Mouse (Mus musculus) MEL (cell line): ENCODE results near the gene Nuak2. TPM values are rescaled to one million over a fixed set of nuclear protein-coding genes. Genes with fewer than 3 reads are reported as not detected.

Experiments used
- DNase-seq: peaks from one replicate; pipeline ENCODE4 v3.0.0; 2011; ENCODE audit warnings: low read depth, low spot score
- H3K27ac ChIP-seq: 2 replicates; pipeline ENCODE4 v1.5.1; 2012; ENCODE audit warnings: low read depth, mild to moderate bottlenecking, control low read depth, low read length, moderate library complexity; ENCODE audit not compliant: control insufficient read depth
- H3K27me3 ChIP-seq, 2 experiments: fragments of 150-350 bp in 1 of 2; sonication (generic) in 1 of 2; 2 replicates each; pipeline ENCODE4 v1.6.1; 2012; ENCODE audit warnings: low read length in 2 of 2, mild to moderate bottlenecking in 2 of 2, improper control_type of control experiment in 1 of 2, moderate library complexity in 1 of 2; ENCODE audit not compliant: insufficient read depth in 2 of 2, control insufficient read depth in 1 of 2
- H3K36me3 ChIP-seq, 2 experiments: 2 replicates each; pipeline ENCODE4 v1.6.1; 2012 to 2014; ENCODE audit warnings: low read length in 2 of 2, improper control_type of control experiment in 1 of 2, inconsistent platforms in 1 of 2, mild to moderate bottlenecking in 1 of 2; ENCODE audit not compliant: insufficient read depth in 2 of 2, control insufficient read depth in 1 of 2
- H3K4me1 ChIP-seq, 2 experiments: fragments of 150-350 bp in 1 of 2; sonication (generic) in 1 of 2; 2 replicates each; pipeline ENCODE4 v1.6.1; 2012; ENCODE audit warnings: low read length in 2 of 2, improper control_type of control experiment in 1 of 2, mild to moderate bottlenecking in 1 of 2; ENCODE audit not compliant: insufficient read depth in 2 of 2, control insufficient read depth in 1 of 2
- H3K4me3 ChIP-seq, 2 experiments: fragments of 150-350 bp in 1 of 2; sonication (generic) in 1 of 2; 2 replicates each; pipeline ENCODE4 v1.5.1; 2012; ENCODE audit warnings: low read depth in 2 of 2, low read length in 2 of 2, mild to moderate bottlenecking in 2 of 2, moderate library complexity in 2 of 2, control low read depth in 1 of 2, improper control_type of control experiment in 1 of 2; ENCODE audit not compliant: control insufficient read depth in 1 of 2, insufficient read depth in 1 of 2
- H3K79me2 ChIP-seq: 2 replicates; pipeline ENCODE4 v1.6.1; 2012; ENCODE audit warnings: mild to moderate bottlenecking, low read length, moderate library complexity; ENCODE audit not compliant: control insufficient read depth, poor library complexity, insufficient read depth
- H3K9ac ChIP-seq: 2 replicates; pipeline ENCODE4 v1.6.1; 2012; ENCODE audit warnings: low read depth, mild to moderate bottlenecking, control low read depth, low read length, moderate library complexity; ENCODE audit not compliant: control insufficient read depth, poor library complexity, severe bottlenecking
- H3K9me3 ChIP-seq: fragments of 150-350 bp; sonication (generic); replicated peaks from 2 replicates; pipeline ENCODE4 v1.6.1; 2012; ENCODE audit warnings: mild to moderate bottlenecking, low read length, improper control_type of control experiment, moderate library complexity; ENCODE audit not compliant: insufficient read depth
- BHLHE40 ChIP-seq: IDR thresholded peaks from 2 replicates; pipeline ENCODE4 v1.6.1; 2012; ENCODE audit warnings: low read depth, mild to moderate bottlenecking, inconsistent platforms, low read length, improper control_type of control experiment, borderline replicate concordance
- CHD1 ChIP-seq: IDR thresholded peaks from 2 replicates; pipeline ENCODE4 v1.6.1; 2012; ENCODE audit warnings: low read depth, mild to moderate bottlenecking, inconsistent platforms, low read length, improper control_type of control experiment
- CHD2 ChIP-seq: IDR thresholded peaks from 2 replicates; pipeline ENCODE4 v1.6.1; 2011; ENCODE audit warnings: low read length, improper control_type of control experiment
- CTCF ChIP-seq, 3 experiments: IDR thresholded peaks in 2 of 3; conservative IDR thresholded peaks in 1 of 3; 2 replicates each; pipeline ENCODE4 v1.5.1; 2011 to 2012; ENCODE audit warnings: low read length in 3 of 3, low read depth in 2 of 3, mild to moderate bottlenecking in 2 of 3, improper control_type of control experiment in 1 of 3, inconsistent platforms in 1 of 3, mixed read lengths in 1 of 3, moderate library complexity in 1 of 3; ENCODE audit not compliant: control insufficient read depth in 1 of 3, insufficient read depth in 1 of 3, poor library complexity in 1 of 3, severe bottlenecking in 1 of 3
- GABPA ChIP-seq: IDR thresholded peaks from 2 replicates; pipeline ENCODE4 v1.6.1; 2012; ENCODE audit warnings: low read depth, mild to moderate bottlenecking, inconsistent platforms, low read length, improper control_type of control experiment, moderate library complexity
- GATA1 ChIP-seq: IDR thresholded peaks from 2 replicates; pipeline ENCODE4 v1.6.1; 2011; ENCODE audit warnings: low read depth, low read length, improper control_type of control experiment
- HCFC1 ChIP-seq: IDR thresholded peaks from 2 replicates; pipeline ENCODE4 v1.6.1; 2012; ENCODE audit warnings: low read depth, mild to moderate bottlenecking, inconsistent platforms, low read length, improper control_type of control experiment, moderate library complexity
- JUND ChIP-seq: IDR thresholded peaks from 2 replicates; pipeline ENCODE4 v1.6.1; 2011; ENCODE audit warnings: low read depth, mild to moderate bottlenecking, improper control_type of control experiment, low read length
- MAX ChIP-seq: IDR thresholded peaks from 2 replicates; pipeline ENCODE4 v1.6.1; 2011; ENCODE audit warnings: low read length, improper control_type of control experiment
- MXI1 ChIP-seq: IDR thresholded peaks from 2 replicates; pipeline ENCODE4 v1.6.1; 2011; ENCODE audit warnings: mild to moderate bottlenecking, low read depth, low read length, improper control_type of control experiment
- NELFE ChIP-seq: IDR thresholded peaks from 2 replicates; pipeline ENCODE4 v1.6.1; 2011; ENCODE audit warnings: low read depth, low read length, improper control_type of control experiment
- POLR2A ChIP-seq, 2 experiments: IDR thresholded peaks; 2 replicates each; pipeline ENCODE4 v1.6.1; 2011 to 2012; ENCODE audit warnings: low read length in 2 of 2, mild to moderate bottlenecking in 2 of 2, control low read depth in 1 of 2, improper control_type of control experiment in 1 of 2, low read depth in 1 of 2, moderate library complexity in 1 of 2; ENCODE audit not compliant: control insufficient read depth in 1 of 2, insufficient read depth in 1 of 2, poor library complexity in 1 of 2
- POLR2AphosphoS2 ChIP-seq: IDR thresholded peaks from 2 replicates; pipeline ENCODE4 v1.6.1; 2011; ENCODE audit warnings: low read length, improper control_type of control experiment
- RAD21 ChIP-seq: IDR thresholded peaks from 2 replicates; pipeline ENCODE4 v1.6.1; 2011; ENCODE audit warnings: mild to moderate bottlenecking, low read depth, low read length, improper control_type of control experiment
- RCOR1 ChIP-seq: IDR thresholded peaks from 2 replicates; pipeline ENCODE4 v1.6.1; 2012; ENCODE audit warnings: low read depth, mild to moderate bottlenecking, inconsistent platforms, low read length, improper control_type of control experiment
- SMC3 ChIP-seq: IDR thresholded peaks from 2 replicates; pipeline ENCODE4 v1.6.1; 2011; ENCODE audit warnings: low read depth, low read length, improper control_type of control experiment
- TAL1 ChIP-seq: IDR thresholded peaks from 2 replicates; pipeline ENCODE4 v1.6.1; 2012; ENCODE audit warnings: mild to moderate bottlenecking, inconsistent platforms, low read length, moderate library complexity, mixed read lengths
- TBP ChIP-seq: IDR thresholded peaks from 2 replicates; pipeline ENCODE4 v1.8.0; 2011; ENCODE audit warnings: low read depth, low read length, improper control_type of control experiment
- USF1 ChIP-seq: IDR thresholded peaks from 2 replicates; pipeline ENCODE4 v1.6.1; 2014; ENCODE audit warnings: low read depth, mild to moderate bottlenecking, inconsistent platforms, low read length, improper control_type of control experiment, moderate library complexity
- ZMIZ1 ChIP-seq: IDR thresholded peaks from 2 replicates; pipeline ENCODE4 v1.6.1; 2012; ENCODE audit warnings: low read depth, mild to moderate bottlenecking, inconsistent platforms, low read length, improper control_type of control experiment, moderate library complexity
- ZNF384 ChIP-seq: IDR thresholded peaks from 2 replicates; pipeline ENCODE4 v1.6.1; 2012; ENCODE audit warnings: low read depth, mild to moderate bottlenecking, inconsistent platforms, low read length, improper control_type of control experiment
- polyA plus RNA-seq, 2 experiments: library from polyadenylated mRNA; stranded (reverse) in 1 of 2; unstranded in 1 of 2; fragments of >175 nt in 1 of 2; fragments of >200 nt in 1 of 2; gene quantifications; 2 replicates each; pipeline versions ENCODE4 v1.2.1 to v1.2.4; 2012; ENCODE audit warnings: low replicate concordance in 2 of 2, low read depth in 1 of 2; ENCODE audit not compliant: insufficient read length in 2 of 2, insufficient read depth in 1 of 2, missing spikeins in 1 of 2
- total RNA-seq: library from RNA; depleted of rRNA; stranded (reverse); fragments of 300-350 nt; gene quantifications from 2 replicates; pipeline ENCODE4 v1.2.3, GENCODE M21; 2012

Nuak2 gene
- total and polyA plus RNA-seq, 3 experiments, result 3.0 to 3.2 TPM; not detected in 1

- no peaks in the 10 kb centered on the region for H3K79me2 ChIP-seq
- H3K9ac ChIP-seq, result no peak overlapping the region
- H3K36me3 ChIP-seq, result peaks cover 0 to 27% of the 10 kb centered on the region in 2 experiments; a peak in 2 of 4 replicates
- no peak overlapping the region for H3K4me3 ChIP-seq
- no peaks in the 10 kb centered on the region for H3K27me3 ChIP-seq
- peaks cover 8 to 34% of the 10 kb centered on the region in 2 experiments for H3K4me1 ChIP-seq
- no peak overlapping the region for H3K27ac ChIP-seq
- DNase-seq, result no peak
- H3K9me3 ChIP-seq, result no peaks in the 10 kb centered on the region
- no peak for TF ChIP-seq TAL1
- TF ChIP-seq USF1, result no peak
- TF ChIP-seq ZNF384, result no peak
- TF ChIP-seq POLR2AphosphoS2, result no peak
- no peak for TF ChIP-seq MAX
- no peak for TF ChIP-seq JUND
- no peak for TF ChIP-seq GABPA
- no peak for TF ChIP-seq SMC3
Measured at GRCm38 (mm10) chr1:132343656-132344055, 27.7 kb downstream of the Nuak2 start.

- Histone ChIP-seq H3K27ac (no peak overlapping the region), H3K4me3 (no peak overlapping the region), H3K4me1 (peaks cover 5 to 29% of the 10 kb centered on the region in 2 experiments), H3K27me3 (no peaks in the 10 kb centered on the region), H3K9ac (no peak overlapping the region), H3K9me3 (no peaks in the 10 kb centered on the region), H3K79me2 (no peaks in the 10 kb centered on the region), H3K36me3 (peaks cover 0 to 21% of the 10 kb centered on the region in 2 experiments; a peak in 2 of 4 replicates)
- TF ChIP-seq RAD21 (no peak), MXI1 (no peak), TBP (no peak), GABPA (no peak), CTCF (IDR thresholded peaks at IDR 0.05 in 2 of 3, conservative IDR thresholded peaks at IDR 0.05 in 1 of 3; ENCODE audit: control insufficient read depth in 1 of 3, insufficient read depth in 1 of 3, low read depth in 2 of 3, low read length in 3 of 3, poor library complexity in 1 of 3, severe bottlenecking in 1 of 3) (no peak), HCFC1 (no peak), BHLHE40 (no peak), CHD1 (no peak), MAX (no peak), ZMIZ1 (no peak), RCOR1 (no peak), GATA1 (no peak), NELFE (no peak), CHD2 (no peak), JUND (no peak), POLR2A (IDR thresholded peaks at IDR 0.05; ENCODE audit: control insufficient read depth in 1 of 2, insufficient read depth in 1 of 2, low read depth in 1 of 2, low read length in 2 of 2, poor library complexity in 1 of 2) (no peak)
- DNase-seq, result no peak
Measured at GRCm38 (mm10) chr1:132345514-132345913, 29.6 kb downstream of the Nuak2 start.
